Mouse (Mus musculus) embryonic facial prominence, embryonic 11.5 days (tissue): ENCODE results near the gene Trim47. TPM values are rescaled to one million over a fixed set of nuclear protein-coding genes. Genes with fewer than 3 reads are reported as not detected.

Source experiments
- ATAC-seq: fragments of 200-750 bp; cut with Nextera tagmentation; replicated peaks from 2 replicates; pipeline ENCODE4 v1.8.0; 2017; ENCODE audit warnings: low read depth; ENCODE audit not compliant: insufficient number of reproducible peaks, low FRiP score, low TSS enrichment
- DNase-seq: peaks from one replicate; pipeline ENCODE4 v3.0.0-alpha.2; 2015; ENCODE audit warnings: low spot score
- H3K27ac ChIP-seq: fragments of 300-500 bp; sonication (generic); replicated peaks from 2 replicates; pipeline ENCODE4 v1.5.1; 2014; ENCODE audit warnings: mild to moderate bottlenecking, low read depth, low read length, control low read depth
- H3K27me3 ChIP-seq: fragments of 300-500 bp; sonication (generic); 2 replicates; pipeline ENCODE4 v1.6.1; 2014; ENCODE audit warnings: mild to moderate bottlenecking, low read length, moderate library complexity, mixed read lengths; ENCODE audit not compliant: control insufficient read depth, insufficient read depth
- H3K36me3 ChIP-seq: fragments of 300-500 bp; sonication (generic); replicated peaks from 2 replicates; pipeline ENCODE4 v1.6.1; 2014; ENCODE audit warnings: low read depth, mild to moderate bottlenecking, low read length, moderate library complexity, mixed read lengths; ENCODE audit not compliant: control insufficient read depth, insufficient read depth
- H3K4me1 ChIP-seq: fragments of 300-500 bp; sonication (generic); 2 replicates; pipeline ENCODE4 v1.6.1; 2014; ENCODE audit warnings: low read length, mixed read lengths; ENCODE audit not compliant: control insufficient read depth, insufficient read depth
- H3K4me2 ChIP-seq: fragments of 300-500 bp; sonication (generic); 2 replicates; pipeline ENCODE4 v1.6.1; 2014; ENCODE audit warnings: low read depth, mild to moderate bottlenecking, control low read depth, low read length, moderate library complexity
- H3K4me3 ChIP-seq: fragments of 300-500 bp; sonication (generic); 2 replicates; pipeline ENCODE4 v1.5.1; 2014; ENCODE audit warnings: low read depth, low read length, control low read depth
- H3K9ac ChIP-seq: fragments of 300-500 bp; sonication (generic); replicated peaks from 2 replicates; pipeline ENCODE4 v1.6.1; 2014; ENCODE audit warnings: mild to moderate bottlenecking, control low read depth, low read length
- H3K9me3 ChIP-seq: fragments of 300-500 bp; sonication (generic); replicated peaks from 2 replicates; pipeline ENCODE4 v1.6.1; 2016; ENCODE audit warnings: mild to moderate bottlenecking, low read length, inconsistent platforms, mixed read lengths; ENCODE audit not compliant: control insufficient read depth
- WGBS: fragments of 180-500 bp; shearing (Covaris S2); extraction: QIAGEN DNeasy Blood & Tissue Kit; methylation state at CpG from one replicate; pipeline ENCODE4 v1.1.7; 2014; 5-methylcytosine and 5-hydroxymethylcytosine counted together
- polyA plus RNA-seq: library from polyadenylated mRNA; unstranded; fragments of >200 nt; fragmentation: Nextera tagmentation; extraction: Ambion mirVana; gene quantifications from 2 replicates; pipeline ENCODE4 v1.2.1, GENCODE M21; 2014

Gene Trim47
- polyA plus RNA-seq, 1 experiment from 2014 or later: 4.5 TPM

DNA sequence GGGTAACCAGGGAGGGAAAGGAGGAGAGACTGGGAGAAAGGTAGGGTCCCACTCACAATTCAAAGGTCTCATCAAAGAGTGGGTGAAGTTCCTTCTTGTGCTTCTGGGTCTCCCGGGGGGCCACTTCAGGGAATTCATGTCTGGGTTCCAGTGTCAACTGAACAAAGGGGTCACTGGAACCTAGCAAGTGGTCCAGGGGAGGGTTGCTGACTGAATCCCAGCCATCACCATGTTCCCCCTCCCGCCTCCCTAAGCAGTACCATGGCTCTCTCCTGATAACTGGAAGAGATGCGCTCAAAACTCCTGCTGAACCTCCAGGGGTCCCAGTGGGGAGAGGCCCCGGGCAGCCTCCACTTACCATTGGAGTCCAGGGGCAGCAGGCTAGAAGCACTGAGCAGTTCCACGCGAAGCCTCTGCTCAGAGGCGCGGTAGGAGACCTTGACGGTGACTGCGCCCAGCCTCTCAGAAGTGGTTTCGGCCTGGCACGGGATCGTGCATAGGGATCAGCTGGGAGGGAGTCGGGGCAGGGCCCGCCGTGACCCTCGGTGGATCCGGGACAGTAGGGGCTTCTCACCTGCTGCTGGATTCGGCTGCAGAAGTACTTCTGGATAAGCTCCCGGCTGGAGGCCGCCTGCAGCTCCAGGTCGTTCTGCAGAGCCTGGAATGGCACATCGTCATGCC lies 62.7 kb downstream of the Trim47 start:
- H3K9ac ChIP-seq: no peak overlapping the region
- no peaks in the 10 kb centered on the region for H3K4me1 ChIP-seq
- H3K36me3 ChIP-seq: peaks cover 10% of the 10 kb centered on the region
- no peak overlapping the region for H3K4me3 ChIP-seq
- no peaks in the 10 kb centered on the region for H3K9me3 ChIP-seq
- DNase-seq (no peak), ATAC-seq (no peak)
- H3K27me3 ChIP-seq: no peaks in the 10 kb centered on the region
- no peak overlapping the region for H3K4me2 ChIP-seq
- WGBS: 64% methylated on average over 23 of the region's 23 CpGs
- H3K27ac ChIP-seq: no peak overlapping the region

DNA sequence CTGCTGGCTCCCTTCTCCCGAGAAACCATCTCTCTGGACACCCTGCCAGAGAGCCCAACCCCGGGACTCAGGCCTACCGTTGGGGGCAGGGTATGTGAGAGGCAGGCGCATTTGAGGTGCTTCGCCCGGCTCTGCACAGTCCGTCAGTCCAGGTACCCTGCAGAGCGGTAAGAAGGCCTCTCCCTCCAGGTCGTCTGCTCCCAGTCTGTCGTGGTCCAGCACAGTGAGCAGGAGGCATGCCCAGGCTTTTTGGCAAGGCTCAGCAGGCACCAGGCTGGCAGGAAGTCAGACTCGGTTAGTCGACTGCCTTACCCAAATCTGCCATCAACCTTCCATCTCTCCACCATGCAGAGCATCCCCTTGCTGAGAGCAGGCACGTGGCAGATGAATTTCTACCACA lies 63.4 kb downstream of the Trim47 start:
- DNase-seq: no peak
- H3K4me3 ChIP-seq: no peak overlapping the region
- no peaks in the 10 kb centered on the region for H3K9me3 ChIP-seq
- H3K4me2 ChIP-seq: no peak overlapping the region
- H3K36me3 ChIP-seq: peaks cover 11% of the 10 kb centered on the region
- no peaks in the 10 kb centered on the region for H3K4me1 ChIP-seq
- WGBS: 69% methylated on average over 13 of the region's 13 CpGs
- no peak overlapping the region for H3K9ac ChIP-seq
- ATAC-seq: no peak
- no peaks in the 10 kb centered on the region for H3K27me3 ChIP-seq
- no peak overlapping the region for H3K27ac ChIP-seq

DNA sequence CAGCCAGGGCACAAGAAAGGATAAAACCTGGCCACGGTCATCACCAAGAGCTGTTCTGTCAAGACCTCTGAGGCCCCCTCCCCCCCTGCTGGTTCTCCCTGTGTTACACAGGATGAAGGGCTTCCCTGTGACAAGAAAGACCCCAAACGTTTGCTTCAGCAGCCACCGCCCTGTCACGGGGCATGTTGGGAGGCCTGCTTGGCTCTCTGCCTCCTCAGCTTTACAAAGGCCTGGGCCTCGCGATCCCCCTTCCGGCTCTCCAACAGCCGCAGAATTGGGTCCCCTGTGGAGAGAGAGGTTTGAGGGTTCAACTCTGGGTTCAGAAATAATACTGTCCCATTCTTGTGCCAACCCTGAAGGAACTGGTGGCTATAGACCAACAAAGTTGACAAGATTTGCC lies 64.5 kb downstream of the Trim47 start:
- Histone ChIP-seq H3K4me1 (no peaks in the 10 kb centered on the region), H3K27me3 (no peaks in the 10 kb centered on the region), H3K36me3 (peaks cover 16% of the 10 kb centered on the region), H3K9me3 (no peaks in the 10 kb centered on the region), H3K4me2 (no peak overlapping the region), H3K27ac (no peak overlapping the region), H3K9ac (no peak overlapping the region), H3K4me3 (no peak overlapping the region)
- ATAC-seq: no peak
- DNase-seq: no peak
- WGBS: 75% methylated on average over 8 of the region's 8 CpGs

DNA sequence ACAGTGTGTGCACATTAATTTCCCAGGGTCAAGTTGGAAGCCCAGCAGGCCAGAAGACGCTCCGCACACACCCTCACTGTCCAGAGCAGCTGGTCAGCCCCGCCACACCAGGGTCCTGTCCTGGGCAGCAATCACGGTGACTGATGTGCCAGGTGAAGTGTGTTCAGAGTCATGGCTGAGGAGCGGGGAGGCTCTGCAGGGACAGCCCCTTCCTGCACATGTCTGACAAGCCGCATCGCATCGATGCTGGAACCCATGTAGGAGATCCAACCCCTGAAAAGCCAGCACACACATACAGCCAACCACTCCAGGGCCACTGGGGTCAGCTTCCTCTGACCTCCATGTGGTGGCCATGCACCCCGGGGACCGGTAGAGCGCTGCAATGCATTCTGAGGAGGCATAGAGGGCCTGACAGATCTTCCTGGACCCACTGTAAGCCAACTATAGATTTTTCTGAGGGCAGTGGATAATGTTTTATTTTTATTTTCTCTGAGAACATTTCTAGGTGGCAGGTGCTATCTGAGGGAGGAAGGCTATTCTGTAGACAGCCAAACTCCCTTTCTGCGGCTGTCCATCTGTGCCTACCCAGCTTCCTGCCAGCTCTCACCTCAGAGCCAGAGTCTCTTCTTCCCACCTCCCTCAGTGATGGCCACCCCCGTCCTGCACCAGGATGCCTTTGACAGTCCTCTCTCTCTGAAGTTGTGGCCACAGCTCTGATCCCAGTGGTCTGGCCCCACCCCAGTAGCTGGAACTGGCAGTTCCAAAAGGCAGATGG lies 65.2 kb downstream of the Trim47 start:
- Histone ChIP-seq H3K36me3 (peaks cover 18% of the 10 kb centered on the region), H3K4me1 (no peaks in the 10 kb centered on the region), H3K27ac (no peak overlapping the region), H3K4me2 (no peak overlapping the region), H3K9ac (no peak overlapping the region), H3K9me3 (no peaks in the 10 kb centered on the region), H3K4me3 (no peak overlapping the region), H3K27me3 (no peaks in the 10 kb centered on the region)
- no peak for ATAC-seq
- 85% methylated on average over 13 of the region's 13 CpGs for WGBS
- no peak for DNase-seq

DNA sequence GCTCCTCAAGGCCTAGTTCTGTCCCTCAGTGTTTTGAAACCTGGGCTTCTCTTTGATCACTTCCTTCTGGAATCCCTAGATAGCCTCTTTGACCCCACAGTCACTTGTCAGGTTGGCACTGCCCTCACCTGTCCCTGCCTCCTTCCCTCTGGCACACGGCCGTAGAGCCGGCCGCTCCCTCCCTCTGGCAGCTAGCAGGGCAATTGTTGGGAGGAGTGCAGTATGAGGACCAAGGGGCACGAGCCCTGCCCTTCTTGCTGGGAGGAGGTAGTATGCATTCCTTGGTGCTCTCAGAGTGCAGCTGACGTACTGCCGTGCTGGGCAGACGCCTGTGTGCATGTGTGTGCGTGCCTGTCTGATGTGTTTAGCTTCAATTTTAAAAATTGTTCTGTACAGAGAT lies 66.4 kb downstream of the Trim47 start:
- no peaks in the 10 kb centered on the region for H3K9me3 ChIP-seq
- no peaks in the 10 kb centered on the region for H3K27me3 ChIP-seq
- H3K4me3 ChIP-seq: no peak overlapping the region
- H3K36me3 ChIP-seq: peaks cover 28% of the 10 kb centered on the region
- H3K4me1 ChIP-seq: no peaks in the 10 kb centered on the region
- no peak for DNase-seq
- ATAC-seq: no peak
- no peak overlapping the region for H3K27ac ChIP-seq
- no peak overlapping the region for H3K4me2 ChIP-seq
- WGBS: 91% methylated on average over 9 of the region's 9 CpGs
- H3K9ac ChIP-seq: no peak overlapping the region

DNA sequence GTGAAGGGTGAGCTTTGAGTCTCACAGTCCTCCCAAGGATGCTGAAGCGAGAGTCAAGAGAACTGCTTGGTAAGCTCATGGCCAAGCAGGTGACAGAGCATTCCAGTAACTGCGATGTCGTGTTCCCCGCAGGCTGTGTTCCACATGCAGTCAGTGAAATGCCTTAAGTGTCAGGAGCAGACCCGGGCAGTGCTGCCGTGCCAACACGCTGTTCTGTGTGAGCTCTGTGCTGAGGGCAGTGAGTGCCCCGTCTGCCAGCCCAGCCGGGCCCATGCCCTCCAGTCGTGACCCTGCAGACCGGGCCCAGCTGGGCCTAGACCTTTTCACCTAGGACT lies 67.4 kb downstream of the Trim47 start:
- Histone ChIP-seq H3K27me3 (no peaks in the 10 kb centered on the region), H3K9ac (no peak overlapping the region), H3K27ac (no peak overlapping the region), H3K4me3 (no peak overlapping the region), H3K36me3 (peaks cover 30% of the 10 kb centered on the region), H3K9me3 (no peaks in the 10 kb centered on the region), H3K4me2 (no peak overlapping the region), H3K4me1 (no peaks in the 10 kb centered on the region)
- ATAC-seq (no peak), DNase-seq (no peak)
- 94% methylated on average over 11 of the region's 11 CpGs for WGBS

DNA sequence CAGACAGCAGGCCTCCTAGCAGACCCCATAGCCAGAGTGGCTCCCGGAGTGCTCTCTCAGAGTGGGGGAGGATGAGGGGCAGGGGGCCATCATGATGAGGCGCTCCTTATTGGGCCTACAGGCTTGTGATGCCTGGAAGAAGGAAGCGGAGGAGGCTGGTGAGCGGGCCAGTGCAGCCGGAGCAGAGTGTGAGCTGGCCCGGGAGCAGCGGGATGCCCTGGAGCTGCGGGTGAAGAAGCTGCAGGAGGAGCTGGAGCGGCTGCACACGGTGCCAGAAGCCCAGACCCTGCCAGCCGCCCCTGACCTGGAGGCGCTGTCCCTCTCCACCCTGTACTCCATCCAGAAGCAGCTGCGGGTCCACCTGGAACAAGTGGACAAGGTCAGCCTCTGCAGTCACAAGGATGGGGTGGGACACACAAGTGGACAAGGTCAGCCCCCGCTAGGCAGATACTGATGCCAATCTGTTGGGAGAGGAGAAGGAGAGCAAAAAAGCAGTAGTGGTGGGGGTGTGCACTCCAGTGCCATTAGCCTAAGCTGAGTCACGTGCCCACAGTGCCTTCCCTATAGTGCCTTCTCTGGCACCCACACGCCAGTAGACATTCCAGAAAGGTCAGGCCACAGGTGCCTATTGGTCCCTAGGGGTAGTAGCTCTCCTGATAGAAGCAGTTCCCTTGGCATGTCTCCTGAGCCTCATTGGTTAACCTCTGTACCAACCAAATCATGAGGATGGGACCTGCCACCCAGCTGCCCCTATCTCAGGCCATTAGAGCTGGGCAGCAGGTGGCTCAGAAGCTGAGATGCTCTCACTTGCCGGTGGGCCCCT lies 67.9 kb downstream of the Trim47 start:
- H3K27ac ChIP-seq: no peak overlapping the region
- H3K4me1 ChIP-seq: no peaks in the 10 kb centered on the region
- H3K4me2 ChIP-seq: no peak overlapping the region
- WGBS: 93% methylated on average over 17 of the region's 17 CpGs
- no peak overlapping the region for H3K9ac ChIP-seq
- no peaks in the 10 kb centered on the region for H3K9me3 ChIP-seq
- peaks cover 30% of the 10 kb centered on the region for H3K36me3 ChIP-seq
- ATAC-seq: no peak
- no peak for DNase-seq
- H3K4me3 ChIP-seq: no peak overlapping the region
- H3K27me3 ChIP-seq: no peaks in the 10 kb centered on the region
